Mouse (Mus musculus) midbrain, embryonic 12.5 days (tissue): ENCODE measurements around the gene Spata4. TPM values are rescaled to one million over a fixed set of nuclear protein-coding genes. Genes with fewer than 3 reads are reported as not detected.

Experiments
- ATAC-seq: fragments of 200-750 bp; cut with Nextera tagmentation; 2 replicates; pipeline ENCODE4 v1.8.0; 2017; ENCODE audit warnings: low read depth, moderate TSS enrichment, moderate library complexity; ENCODE audit not compliant: low FRiP score
- H3K27ac ChIP-seq: fragments of 300-500 bp; sonication (generic); replicated peaks from 2 replicates; pipeline ENCODE4 v1.5.1; 2016; ENCODE audit warnings: mild to moderate bottlenecking
- H3K27me3 ChIP-seq: fragments of 300-500 bp; sonication (generic); 2 replicates; pipeline ENCODE4 v1.6.1; 2016; ENCODE audit warnings: mild to moderate bottlenecking
- H3K36me3 ChIP-seq: fragments of 300-500 bp; sonication (generic); 2 replicates; pipeline ENCODE4 v1.6.1; 2016
- H3K4me1 ChIP-seq: fragments of 300-500 bp; sonication (generic); 2 replicates; pipeline ENCODE4 v1.6.1; 2016
- H3K4me2 ChIP-seq: fragments of 300-500 bp; sonication (generic); replicated peaks from 2 replicates; pipeline ENCODE4 v1.6.1; 2016; ENCODE audit warnings: mild to moderate bottlenecking, moderate library complexity
- H3K4me3 ChIP-seq: fragments of 300-500 bp; sonication (generic); 2 replicates; pipeline ENCODE4 v1.5.1; 2016; ENCODE audit warnings: mild to moderate bottlenecking
- H3K9ac ChIP-seq: fragments of 300-500 bp; sonication (generic); replicated peaks from 2 replicates; pipeline ENCODE4 v1.6.1; 2016; ENCODE audit warnings: mild to moderate bottlenecking, moderate library complexity
- H3K9me3 ChIP-seq: fragments of 300-500 bp; sonication (generic); 2 replicates; pipeline ENCODE4 v1.6.1; 2016; ENCODE audit warnings: mild to moderate bottlenecking
- WGBS: fragments of 180-500 bp; shearing (Covaris S2); methylation state at CpG from one replicate; pipeline ENCODE4 v1.1.7; 2016; 5-methylcytosine and 5-hydroxymethylcytosine counted together
- polyA plus RNA-seq: library from polyadenylated mRNA; unstranded; fragments of >200 nt; fragmentation: Nextera tagmentation; extraction: Ambion mirVana; gene quantifications from 2 replicates; pipeline ENCODE4 v1.2.1, GENCODE M21; 2016

Gene Spata4
- polyA plus RNA-seq, result not detected in 2 replicates

DNA sequence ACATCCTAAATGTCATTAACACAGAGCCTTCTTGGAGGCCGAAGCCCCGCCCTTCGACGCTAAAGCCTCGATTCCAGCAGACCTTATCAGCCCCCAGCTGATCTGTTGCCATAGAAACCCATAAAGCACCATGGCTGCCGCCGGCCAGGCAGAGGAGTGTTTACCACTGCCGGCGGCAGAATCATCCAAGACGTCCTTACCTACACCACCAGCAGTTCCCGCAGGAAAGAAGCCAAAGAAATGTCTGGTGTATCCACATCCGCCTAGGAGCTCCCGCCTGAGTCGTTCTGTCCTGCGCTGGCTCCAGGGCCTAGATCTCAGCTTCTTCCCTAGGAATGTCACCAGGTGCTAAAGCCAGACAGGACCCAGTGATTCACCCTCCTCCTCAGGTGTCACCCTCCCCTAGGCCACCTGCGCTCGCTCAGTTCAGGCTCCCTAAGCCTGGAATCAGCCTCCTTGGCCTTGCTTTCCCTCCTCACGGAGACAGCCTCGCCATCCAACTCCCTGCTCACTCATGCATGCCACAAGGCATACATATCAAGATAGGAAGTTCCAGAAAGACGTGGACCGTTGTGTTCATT, at the start of gene Spata4:
Gene Spata4 (plus strand): TSS at position 111 of the 581 bp plus-strand sequence.
- Histone ChIP-seq H3K27me3 (no peaks in the 10 kb centered on the region), H3K4me3 (peak within 1 kb of the TSS; percentile 42), H3K9ac (peak within 1 kb of the TSS; percentile 44), H3K27ac (peak within 1 kb of the TSS; percentile 49), H3K4me1 (peaks cover 7% of the 10 kb centered on the region), H3K4me2 (peak within 1 kb of the TSS; percentile 74), H3K36me3 (no peaks in the 10 kb centered on the region), H3K9me3 (no peaks in the 10 kb centered on the region)
- ATAC-seq, result peak; percentile 93
- WGBS, result 6% methylated on average over 21 of the region's 21 CpGs

DNA sequence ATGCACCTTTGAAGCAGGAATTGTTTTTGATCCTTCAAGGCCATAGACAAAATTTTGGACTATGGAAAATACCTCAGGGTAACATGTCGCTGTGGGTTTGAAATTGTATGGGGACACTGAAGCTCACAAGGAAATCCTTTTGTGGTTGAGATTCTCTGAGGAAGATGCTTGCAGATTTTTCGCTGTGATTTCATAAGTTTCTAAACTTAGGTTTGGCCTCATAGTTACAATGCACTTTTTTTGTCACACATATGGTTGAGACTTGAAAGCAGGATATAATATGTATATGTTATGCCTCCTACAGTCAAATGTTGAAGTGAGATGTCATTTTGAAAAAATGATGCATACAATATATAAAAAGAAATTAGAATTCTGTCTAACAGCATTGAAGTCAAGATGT, 45.7 kb upstream of the Spata4 start:
- ATAC-seq, result no peak
- 82% methylated on average over 2 of the region's 2 CpGs for WGBS

DNA sequence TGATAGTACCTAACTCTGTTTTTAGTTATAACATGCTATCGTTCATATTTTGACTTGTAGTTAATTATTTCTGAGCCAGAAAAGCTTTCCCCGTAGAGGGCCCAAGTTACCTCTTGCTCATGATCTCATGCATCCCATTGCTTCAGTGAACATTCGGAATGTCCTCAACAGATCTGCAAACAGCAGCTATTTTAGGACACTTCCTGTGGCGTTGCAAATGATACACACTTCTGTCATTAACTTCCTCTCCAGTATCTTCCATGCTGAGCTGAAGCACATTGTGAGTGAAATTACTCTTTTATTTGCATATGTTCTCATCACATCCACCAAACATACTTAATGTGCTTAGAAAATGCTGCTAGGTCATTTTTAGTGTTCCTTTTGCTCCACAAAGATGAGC, 38.4 kb upstream of the Spata4 start:
- 84% methylated on average over 4 of the region's 4 CpGs for WGBS
- Histone ChIP-seq H3K36me3 (no peaks in the 10 kb centered on the region), H3K27me3 (no peaks in the 10 kb centered on the region), H3K27ac (no peak overlapping the region), H3K9me3 (no peaks in the 10 kb centered on the region), H3K4me2 (no peak overlapping the region), H3K9ac (no peak overlapping the region), H3K4me1 (no peaks in the 10 kb centered on the region), H3K4me3 (no peak overlapping the region)
- no peak for ATAC-seq

More for the DNA sequence above, 45.7 kb upstream of the Spata4 start:
- Histone ChIP-seq H3K27ac (no peak overlapping the region), H3K4me1 (no peaks in the 10 kb centered on the region), H3K4me3 (no peak overlapping the region), H3K27me3 (no peaks in the 10 kb centered on the region), H3K36me3 (no peaks in the 10 kb centered on the region), H3K9me3 (no peaks in the 10 kb centered on the region), H3K9ac (no peak overlapping the region), H3K4me2 (no peak overlapping the region)

DNA sequence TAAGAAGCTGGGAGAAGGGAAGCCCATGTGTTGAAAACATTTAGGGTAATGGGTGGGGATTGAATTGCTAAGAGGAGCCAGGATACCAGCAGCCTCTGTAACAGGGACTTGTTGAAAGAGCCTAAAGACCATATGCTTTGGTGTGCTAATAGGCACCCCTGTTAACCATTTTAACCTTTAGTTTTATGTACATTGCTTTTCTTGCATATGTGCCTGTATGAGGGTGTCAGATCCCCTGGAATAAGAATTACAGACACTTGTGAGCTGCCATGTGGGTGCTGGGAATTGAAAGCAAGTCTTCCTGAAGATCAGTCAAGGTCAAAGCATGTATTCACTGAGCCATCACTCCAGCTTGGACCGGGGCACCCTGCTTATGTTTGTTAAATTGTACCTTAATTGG, 35.4 kb upstream of the Spata4 start:
- WGBS, result 100% methylated on average over 1 of the region's 1 CpGs
- Histone ChIP-seq H3K36me3 (no peaks in the 10 kb centered on the region), H3K27ac (no peak overlapping the region), H3K4me3 (no peak overlapping the region), H3K4me1 (no peaks in the 10 kb centered on the region), H3K4me2 (no peak overlapping the region), H3K9ac (no peak overlapping the region), H3K9me3 (no peaks in the 10 kb centered on the region), H3K27me3 (no peaks in the 10 kb centered on the region)
- ATAC-seq, result no peak

DNA sequence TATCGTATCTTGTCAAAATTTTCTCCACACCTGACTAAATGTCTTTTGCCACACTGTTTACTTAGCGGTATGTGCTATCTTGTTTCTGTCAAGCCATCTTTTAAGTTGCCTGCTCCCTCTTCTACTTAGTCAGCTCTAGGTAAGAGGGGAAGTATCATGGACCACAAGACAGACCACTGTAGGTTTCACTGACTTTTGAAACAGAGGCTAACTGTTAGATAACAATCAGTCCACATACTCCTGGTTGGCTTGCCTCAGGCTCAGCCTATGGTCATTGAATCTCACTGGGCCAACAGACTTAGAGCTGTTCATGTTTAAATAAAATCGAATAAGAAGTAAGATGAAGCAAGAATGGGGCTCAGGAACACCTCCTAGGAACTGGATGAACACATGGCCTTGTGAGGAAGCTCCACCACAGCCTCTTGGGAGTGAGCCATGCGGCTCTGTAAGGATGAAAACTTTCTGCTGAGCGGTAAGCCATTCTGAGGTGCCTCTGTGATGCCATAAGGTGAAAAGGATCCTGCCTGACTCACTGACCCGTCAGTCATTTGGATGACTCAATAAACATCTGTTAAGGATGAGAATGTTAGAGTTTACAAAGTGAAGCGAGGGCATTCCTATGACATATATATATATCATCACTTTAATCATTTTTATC, 34.8 kb upstream of the Spata4 start:
- WGBS, result 91% methylated on average over 7 of the region's 7 CpGs
- ATAC-seq, result no peak

DNA sequence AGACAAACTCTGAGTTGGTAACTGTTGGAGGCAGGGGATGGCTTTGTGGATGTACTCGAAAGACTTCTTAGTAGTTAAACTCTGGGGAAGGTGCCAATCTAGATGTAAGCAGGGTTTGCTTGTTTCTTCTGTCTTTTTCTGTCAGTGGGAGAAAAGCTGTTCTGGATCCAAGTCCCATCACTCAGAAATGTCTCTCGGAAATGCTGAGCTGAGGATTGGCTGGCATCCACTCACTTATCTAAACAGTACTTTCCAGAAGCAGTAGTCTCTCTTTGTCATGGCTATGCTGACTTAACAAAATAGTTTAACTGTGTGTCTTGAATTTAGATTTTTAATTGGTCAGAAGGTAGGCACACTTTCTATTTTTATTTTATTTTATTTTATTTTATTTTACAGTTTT, 33.4 kb upstream of the Spata4 start:
- H3K9ac ChIP-seq, result no peak overlapping the region
- no peaks in the 10 kb centered on the region for H3K36me3 ChIP-seq
- H3K9me3 ChIP-seq, result no peaks in the 10 kb centered on the region
- no peak overlapping the region for H3K27ac ChIP-seq
- no peak overlapping the region for H3K4me2 ChIP-seq
- 82% methylated on average over 2 of the region's 2 CpGs for WGBS
- H3K27me3 ChIP-seq, result no peaks in the 10 kb centered on the region
- no peak overlapping the region for H3K4me3 ChIP-seq
- no peaks in the 10 kb centered on the region for H3K4me1 ChIP-seq
- no peak for ATAC-seq

More for the DNA sequence above, 34.8 kb upstream of the Spata4 start:
- H3K9me3 ChIP-seq, result no peaks in the 10 kb centered on the region
- no peak overlapping the region for H3K4me3 ChIP-seq
- no peaks in the 10 kb centered on the region for H3K36me3 ChIP-seq
- no peaks in the 10 kb centered on the region for H3K4me1 ChIP-seq
- H3K4me2 ChIP-seq, result no peak overlapping the region
- no peak overlapping the region for H3K27ac ChIP-seq
- H3K9ac ChIP-seq, result no peak overlapping the region
- no peaks in the 10 kb centered on the region for H3K27me3 ChIP-seq

DNA sequence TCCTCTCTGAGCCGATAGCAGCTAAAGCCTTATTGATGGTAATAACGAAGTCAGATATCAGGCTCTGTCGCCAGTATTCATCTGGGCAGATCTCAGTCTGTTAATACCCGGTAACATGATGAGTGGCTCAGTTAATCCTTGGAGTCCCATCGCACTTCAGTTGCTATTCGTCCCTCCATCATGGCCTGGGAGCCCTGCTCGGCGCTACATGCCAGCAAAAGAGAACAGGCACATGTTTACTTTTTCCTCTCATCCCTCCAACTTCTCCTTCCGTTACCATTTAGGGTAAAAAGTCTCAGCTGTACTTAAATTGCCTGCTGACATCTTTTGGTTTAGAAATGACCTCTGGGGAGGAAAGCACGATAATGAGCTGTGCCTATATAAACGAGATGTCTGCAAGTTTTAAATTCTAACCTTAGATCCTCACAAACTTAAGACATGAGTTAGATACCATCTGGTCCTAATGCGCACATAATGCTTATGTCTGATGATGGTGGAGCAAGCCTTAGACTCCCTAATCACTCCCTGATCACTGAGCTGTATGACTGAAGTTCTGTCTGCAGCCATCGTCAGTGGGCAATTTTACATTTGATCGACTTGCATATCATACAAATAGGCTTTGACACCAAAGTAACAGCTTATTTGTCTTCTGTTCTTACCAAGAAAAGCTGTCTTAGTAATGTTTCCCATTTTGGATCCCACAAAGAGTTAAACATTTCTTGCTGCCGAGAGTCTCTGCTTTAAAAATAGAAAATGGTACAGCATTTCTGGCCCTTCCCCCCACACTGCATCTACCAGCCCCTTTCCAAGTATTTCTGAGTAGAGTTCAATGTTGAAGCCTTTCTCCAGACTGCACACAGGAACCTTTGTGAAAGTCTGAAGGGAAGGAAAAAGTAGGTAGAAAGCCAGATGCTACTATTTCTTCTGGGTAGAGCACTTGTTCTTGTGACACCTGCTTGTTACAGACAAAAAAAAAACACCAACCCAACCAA, 29.7 kb upstream of the Spata4 start:
- no peak overlapping the region for H3K4me2 ChIP-seq
- 70% methylated on average over 15 of the region's 15 CpGs for WGBS
- no peaks in the 10 kb centered on the region for H3K9me3 ChIP-seq

DNA sequence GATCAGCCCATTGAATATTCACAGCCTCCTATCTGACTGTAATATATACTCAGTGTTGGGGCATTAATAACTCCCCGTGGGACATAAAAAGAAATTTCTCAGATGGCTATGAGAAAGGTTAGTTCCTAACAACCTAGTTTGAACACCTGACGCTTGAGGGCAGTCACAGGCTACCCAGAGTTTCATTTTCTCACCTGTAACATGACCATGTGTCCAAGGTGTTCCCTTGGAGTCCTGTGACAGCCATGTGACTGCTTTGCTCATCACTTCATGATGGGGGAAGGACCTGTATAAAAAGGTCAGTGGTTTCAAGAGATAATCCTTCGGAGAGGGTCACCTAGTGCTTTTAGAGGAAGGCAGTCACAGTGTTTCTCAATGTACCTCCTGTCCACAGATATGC, 19.1 kb upstream of the Spata4 start:
- no peak overlapping the region for H3K4me3 ChIP-seq
- H3K9ac ChIP-seq, result no peak overlapping the region
- no peak overlapping the region for H3K4me2 ChIP-seq
- H3K27ac ChIP-seq, result no peak overlapping the region
- ATAC-seq, result no peak
- whole genome bisulfite sequencing, result 81% methylated on average over 3 of the region's 3 CpGs
- H3K9me3 ChIP-seq, result no peaks in the 10 kb centered on the region
- H3K27me3 ChIP-seq, result no peaks in the 10 kb centered on the region
- H3K36me3 ChIP-seq, result no peaks in the 10 kb centered on the region
- no peaks in the 10 kb centered on the region for H3K4me1 ChIP-seq

More for the DNA sequence above, 29.7 kb upstream of the Spata4 start:
- Histone ChIP-seq H3K9ac (no peak overlapping the region), H3K27ac (no peak overlapping the region), H3K4me1 (no peaks in the 10 kb centered on the region), H3K4me3 (no peak overlapping the region), H3K27me3 (no peaks in the 10 kb centered on the region), H3K36me3 (no peaks in the 10 kb centered on the region)
- no peak for ATAC-seq

DNA sequence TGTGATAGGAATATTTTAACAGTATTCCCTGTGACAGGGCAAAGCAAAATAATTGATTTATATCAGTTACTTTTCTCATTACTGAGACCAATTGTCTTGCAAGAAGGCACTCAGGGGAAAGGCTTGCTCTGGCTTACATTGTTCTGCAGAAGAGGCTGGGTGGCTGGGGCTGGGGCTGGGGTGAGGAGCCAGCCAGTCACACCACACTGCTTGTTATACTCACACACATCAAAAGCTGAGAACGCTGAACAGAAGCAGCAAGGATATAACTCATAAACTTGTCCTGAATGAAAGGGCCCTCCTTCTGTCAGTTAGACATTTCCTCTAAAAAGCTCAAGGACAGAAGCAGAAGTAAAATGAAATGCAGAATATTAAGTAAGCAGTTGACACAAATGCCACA, 17.7 kb upstream of the Spata4 start:
- Histone ChIP-seq H3K27ac (no peak overlapping the region), H3K9me3 (no peaks in the 10 kb centered on the region), H3K4me2 (no peak overlapping the region), H3K9ac (no peak overlapping the region), H3K27me3 (no peaks in the 10 kb centered on the region), H3K36me3 (no peaks in the 10 kb centered on the region), H3K4me1 (no peaks in the 10 kb centered on the region), H3K4me3 (no peak overlapping the region)
- 81% methylated on average over 1 of the region's 1 CpGs for WGBS
- no peak for ATAC-seq

DNA sequence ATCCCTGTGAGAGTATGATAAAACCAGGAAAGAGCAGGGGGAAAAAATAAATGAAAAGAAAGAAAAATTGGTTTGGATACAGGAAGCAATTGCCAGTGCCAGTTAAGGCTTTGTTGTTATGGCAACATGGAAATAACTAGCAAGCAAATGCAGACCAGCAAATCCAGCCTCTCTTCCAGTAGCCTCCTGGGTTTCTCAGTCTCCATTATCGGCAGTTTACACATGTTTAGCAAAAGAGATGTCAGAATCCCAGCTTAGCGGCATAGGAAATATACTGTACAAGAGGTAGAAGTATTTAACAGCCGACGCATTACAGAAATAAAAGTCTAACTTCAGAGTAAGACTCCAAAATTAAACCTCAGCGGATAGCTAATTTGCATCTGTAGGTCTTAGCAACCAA, 5.9 kb upstream of the Spata4 start:
- ATAC-seq, result no peak
- H3K9ac ChIP-seq, result no peak overlapping the region
- no peaks in the 10 kb centered on the region for H3K9me3 ChIP-seq
- H3K4me3 ChIP-seq, result no peak overlapping the region
- no peak overlapping the region for H3K27ac ChIP-seq
- H3K27me3 ChIP-seq, result no peaks in the 10 kb centered on the region
- 0 out of 2 replicates have a peak, but pooled peaks cover 6% of the 10 kb centered on the region for H3K4me1 ChIP-seq
- WGBS, result 78% methylated on average over 5 of the region's 5 CpGs
- H3K36me3 ChIP-seq, result no peaks in the 10 kb centered on the region
- no peak overlapping the region for H3K4me2 ChIP-seq

DNA sequence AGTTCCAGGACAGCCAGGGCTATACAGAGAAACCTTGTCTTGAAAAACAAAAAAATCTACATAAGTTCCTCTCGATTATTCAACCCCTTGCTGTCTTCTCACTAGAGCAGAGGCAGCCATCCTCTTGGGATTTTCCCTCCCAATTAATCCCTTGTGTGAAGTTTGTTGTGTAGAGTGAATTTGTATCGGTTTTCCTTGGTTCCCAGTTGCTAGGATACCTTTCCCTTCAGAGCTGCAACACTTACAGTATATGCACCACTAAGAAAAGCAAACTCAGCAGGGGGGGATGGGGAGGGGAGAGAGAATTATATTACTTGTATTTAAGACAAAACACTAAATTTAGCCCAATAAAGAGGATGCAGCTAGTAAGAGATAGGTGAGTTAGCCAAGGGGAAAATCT, 4.5 kb upstream of the Spata4 start:
- no peak for ATAC-seq
- H3K4me1 ChIP-seq, result peaks cover 13% of the 10 kb centered on the region
- H3K4me3 ChIP-seq, result no peak overlapping the region
- no peaks in the 10 kb centered on the region for H3K9me3 ChIP-seq
- H3K27ac ChIP-seq, result no peak overlapping the region
- no peaks in the 10 kb centered on the region for H3K27me3 ChIP-seq
- H3K4me2 ChIP-seq, result no peak overlapping the region
- no peaks in the 10 kb centered on the region for H3K36me3 ChIP-seq
- no peak overlapping the region for H3K9ac ChIP-seq
- WGBS, result 40% methylated on average over 2 of the region's 2 CpGs

DNA sequence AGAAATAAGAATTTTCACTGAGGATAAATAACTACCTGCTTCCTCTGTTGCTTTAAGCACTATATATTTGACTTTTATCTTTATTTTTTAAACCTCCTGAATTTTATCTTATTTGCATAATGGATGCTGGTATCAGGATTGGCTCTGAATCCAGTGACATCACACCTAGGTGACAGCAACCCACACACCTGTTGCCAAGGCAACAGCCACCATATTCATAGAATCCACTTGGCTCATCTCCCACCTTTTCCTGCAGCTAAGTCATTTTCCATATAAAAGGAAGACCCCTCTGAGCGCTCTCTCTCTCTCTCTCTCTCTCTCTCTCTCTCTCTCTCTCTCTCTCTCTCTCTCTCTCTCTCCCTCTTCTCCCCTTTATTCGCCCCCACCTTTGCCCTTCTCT, 3.6 kb upstream of the Spata4 start:
- Histone ChIP-seq H3K4me3 (no peak overlapping the region), H3K9me3 (no peaks in the 10 kb centered on the region), H3K9ac (no peak overlapping the region), H3K27ac (no peak overlapping the region), H3K4me2 (no peak overlapping the region), H3K36me3 (no peaks in the 10 kb centered on the region), H3K4me1 (peaks cover 13% of the 10 kb centered on the region), H3K27me3 (no peaks in the 10 kb centered on the region)
- 87% methylated on average over 2 of the region's 2 CpGs for WGBS
- no peak for ATAC-seq
